Mouse (Mus musculus) lung, adult 2 months (tissue): ENCODE measurements around the gene Trim13.

Experiments used
- CTCF ChIP-seq: fragments of 200-500 bp; IDR thresholded peaks from 2 replicates; pipeline ENCODE4 v1.5.1; 2011; ENCODE audit warnings: mild to moderate bottlenecking, low read length, control low read depth; ENCODE audit not compliant: insufficient read depth
- POLR2A ChIP-seq: fragments of 200-500 bp; IDR thresholded peaks from 2 replicates; pipeline ENCODE4 v1.6.1; 2011; ENCODE audit warnings: low read depth, mild to moderate bottlenecking, control low read depth, low read length, borderline replicate concordance; ENCODE audit errors: extremely low read depth

- TF ChIP-seq CTCF = no peak
- TF ChIP-seq POLR2A = no peak
Measured at GRCm38 (mm10) chr14:61572131-61572530, 25.9 kb upstream of the Trim13 start.
